Mouse (Mus musculus) heart, adult 2 months (tissue): ENCODE data around the gene Cst6. TPM values are rescaled to one million over a fixed set of nuclear protein-coding genes. Genes with fewer than 3 reads are reported as not detected.

ENCODE experiments used
- DNase-seq, 2 experiments: peaks; one replicate each; pipeline ENCODE4 v3.0.0; 2021
- H3K27ac ChIP-seq: fragments of 200-600 bp; 2 replicates; pipeline ENCODE4 v1.8.1; 2022
- H3K27me3 ChIP-seq: fragments of 200-500 bp; 2 replicates; pipeline ENCODE4 v1.6.1; 2012; ENCODE audit warnings: mild to moderate bottlenecking, low read length, inconsistent platforms, mixed read lengths; ENCODE audit not compliant: control insufficient read depth, insufficient read depth
- H3K36me3 ChIP-seq: fragments of 200-500 bp; 2 replicates; pipeline ENCODE4 v1.6.1; 2012; ENCODE audit warnings: low read length, inconsistent platforms; ENCODE audit not compliant: control insufficient read depth, insufficient read depth
- H3K4me1 ChIP-seq: fragments of 200-500 bp; 2 replicates; pipeline ENCODE4 v1.6.1; 2011; ENCODE audit warnings: low read length; ENCODE audit not compliant: control insufficient read depth, insufficient read depth
- H3K4me3 ChIP-seq: fragments of 200-600 bp; 2 replicates; pipeline ENCODE4 v1.8.1; 2022
- H3K79me2 ChIP-seq: fragments of 200-500 bp; replicated peaks from 2 replicates; pipeline ENCODE4 v1.6.1; 2012; ENCODE audit warnings: mild to moderate bottlenecking, inconsistent platforms, low read length, moderate library complexity, mixed read lengths; ENCODE audit not compliant: control insufficient read depth, insufficient read depth
- H3K9ac ChIP-seq: fragments of 200-500 bp; 2 replicates; pipeline ENCODE4 v1.6.1; 2012; ENCODE audit warnings: low read depth, mild to moderate bottlenecking, control low read depth, inconsistent platforms, low read length, mixed read lengths
- CTCF ChIP-seq: fragments of 200-600 bp; IDR thresholded peaks from 2 replicates; pipeline ENCODE4 v1.8.1; 2022; ENCODE audit warnings: antibody characterized with exemption, mild to moderate bottlenecking, moderate library complexity
- EP300 ChIP-seq: fragments of 200-500 bp; IDR thresholded peaks from 2 replicates; pipeline ENCODE4 v1.6.1; 2011; ENCODE audit warnings: low read depth, low read length, control low read depth; ENCODE audit not compliant: insufficient read depth
- POLR2A ChIP-seq: fragments of 200-500 bp; IDR thresholded peaks from 2 replicates; pipeline ENCODE4 v1.6.1; 2011; ENCODE audit warnings: mild to moderate bottlenecking, low read depth, low read length, control low read depth; ENCODE audit not compliant: insufficient read depth
- WGBS: fragments of 180-500 bp; shearing (Covaris S2); methylation state at CpG from one replicate; pipeline ENCODE4 v1.1.7; 2018; 5-methylcytosine and 5-hydroxymethylcytosine counted together
- intact Hi-C: fragments of 180-260 bp; cut with DNase I; formaldehyde crosslinking; loops from one replicate; pipeline ENCODE4 v1.15.1; 2025
- polyA plus RNA-seq: library from polyadenylated mRNA; depleted of rRNA; stranded (reverse); fragments of >200 nt; gene quantifications from 2 replicates; pipeline ENCODE4 v1.2.3, GENCODE M21; 2012
- total RNA-seq, 2 experiments: library from RNA; stranded (reverse); gene quantifications; 2 replicates each; pipeline ENCODE4 v1.2.3; 2021

Cst6 gene
- total and polyA plus RNA-seq, 3 experiments, result 10.4 to 16.8 (median 10.9) TPM

GRCm38 (mm10) chr19:5374177-5374576 is 24.8 kb upstream of the Cst6 start:
- no peaks in the 10 kb centered on the region for H3K4me1 ChIP-seq
- H3K9ac ChIP-seq, result no peak overlapping the region
- TF ChIP-seq EP300, result no peak
- TF ChIP-seq CTCF, result no peak
- no peak for TF ChIP-seq POLR2A
- WGBS, result 67% methylated on average over 4 of the region's 4 CpGs
- no peaks in the 10 kb centered on the region for H3K27me3 ChIP-seq
- no peaks in the 10 kb centered on the region for H3K36me3 ChIP-seq
- no peaks in the 10 kb centered on the region for H3K79me2 ChIP-seq
- intact Hi-C loops, result no loop called here
- DNase-seq, result no peak
- no peak overlapping the region for H3K27ac ChIP-seq
- no peak overlapping the region for H3K4me3 ChIP-seq

- DNase-seq, result no peak
- Histone ChIP-seq H3K27ac (no peak overlapping the region), H3K4me1 (peaks cover 3% of the 10 kb centered on the region; the same call in 1 of the 2 replicates), H3K9ac (no peak overlapping the region), H3K79me2 (no peaks in the 10 kb centered on the region), H3K27me3 (no peaks in the 10 kb centered on the region), H3K4me3 (no peak overlapping the region), H3K36me3 (no peaks in the 10 kb centered on the region)
- WGBS, result 89% methylated on average over 7 of the region's 7 CpGs
- intact Hi-C loops, result no loop called here
- TF ChIP-seq EP300 (no peak), CTCF (no peak), POLR2A (no peak)
Observed at GRCm38 (mm10) chr19:5372724-5373123, 23.4 kb upstream of the Cst6 start.

- H3K27ac ChIP-seq, result no peak overlapping the region
- H3K4me1 ChIP-seq, result peaks cover 4% of the 10 kb centered on the region
- H3K9ac ChIP-seq, result no peak overlapping the region
- H3K79me2 ChIP-seq, result 0 out of 2 replicates have a peak, but pooled peaks cover 4% of the 10 kb centered on the region
- H3K36me3 ChIP-seq, result no peaks in the 10 kb centered on the region
- H3K27me3 ChIP-seq, result no peaks in the 10 kb centered on the region
- no peak overlapping the region for H3K4me3 ChIP-seq
- 79% methylated on average over 3 of the region's 3 CpGs for WGBS
- no peak for DNase-seq
- TF ChIP-seq CTCF (peak; percentile 19; the same call in 1 of the 2 replicates), EP300 (no peak)
- intact Hi-C loops, result no loop called here
Observed at GRCm38 (mm10) chr19:5370932-5371331, 21.6 kb upstream of the Cst6 start.

- Histone ChIP-seq H3K27me3 (no peaks in the 10 kb centered on the region), H3K4me3 (peak overlapping the region; percentile 91), H3K4me1 (peaks cover 10% of the 10 kb centered on the region), H3K27ac (peak overlapping the region; percentile 91), H3K79me2 (peaks cover 6% of the 10 kb centered on the region), H3K9ac (peak overlapping the region; percentile 83), H3K36me3 (no peaks in the 10 kb centered on the region)
- 9% methylated on average over 11 of the region's 11 CpGs for WGBS
- DNase-seq, result no peak
- TF ChIP-seq CTCF (peak; percentile 42), EP300 (no peak)
- intact Hi-C loops, result loop anchor here (2.0 kb wide), 2 partner anchors 61 to 119 kb away; no protein-coding TSS in a partner anchor
Observed at GRCm38 (mm10) chr19:5367455-5367854, 18.1 kb upstream of the Cst6 start.

- Histone ChIP-seq H3K36me3 (no peaks in the 10 kb centered on the region), H3K27ac (peak within 1 kb of the TSS; percentile 91), H3K4me1 (peaks cover 10% of the 10 kb centered on the region), H3K9ac (peak within 1 kb of the TSS; percentile 83), H3K79me2 (peaks cover 6% of the 10 kb centered on the region), H3K4me3 (peak within 1 kb of the TSS; percentile 91), H3K27me3 (no peaks in the 10 kb centered on the region)
- 1% methylated on average over 32 of the region's 33 CpGs for WGBS
- intact Hi-C loops, result loop anchor here (2.0 kb wide), 2 partner anchors 62 to 120 kb away; no protein-coding TSS in a partner anchor
- DNase-seq, result no peak
- no peak for TF ChIP-seq EP300
- TF ChIP-seq POLR2A, result peak; percentile 24
Observed at GRCm38 (mm10) chr19:5367053-5367359, 17.6 kb upstream of the Cst6 start, which contains the start of gene Banf1. TSS of gene Banf1 (minus strand) at chr19:5367168.

- H3K4me1 ChIP-seq, result peaks cover 10% of the 10 kb centered on the region
- peak within 1 kb of the TSS; percentile 83 for H3K9ac ChIP-seq
- peaks cover 6% of the 10 kb centered on the region for H3K79me2 ChIP-seq
- WGBS, result under 1% methylated on average over 85 of the region's 92 CpGs
- peak within 1 kb of the TSS; percentile 91 for H3K4me3 ChIP-seq
- H3K36me3 ChIP-seq, result no peaks in the 10 kb centered on the region
- intact Hi-C loops, result loop anchor here (1.0 to 2.0 kb wide), 4 partner anchors 22 to 120 kb away; partner anchors contain the start of gene Sart1
- no peaks in the 10 kb centered on the region for H3K27me3 ChIP-seq
- peak; percentile 94 to 96 for DNase-seq
- 0 out of 2 replicates have a peak, but pooled peaks have one; percentile 13 for TF ChIP-seq EP300
- TF ChIP-seq POLR2A, result peak; percentile 30; the same call in 1 of the 2 replicates
- TF ChIP-seq CTCF, result peak; percentile 59
- peak within 1 kb of the TSS; percentile 91 for H3K27ac ChIP-seq
Observed at GRCm38 (mm10) chr19:5366175-5367052, 17.0 kb upstream of the Cst6 start, which contains the start of gene Eif1ad. TSS of gene Eif1ad (plus strand) at chr19:5366741.
